Mouse (Mus musculus): Measurements from ENCODE around the gene Nlgn1. TPM values are rescaled to one million over a fixed set of nuclear protein-coding genes. Genes with fewer than 3 reads are reported as not detected.

Gene Nlgn1
- polyA plus RNA-seq, 1 experiment: 0.31 TPM

- no peak for TF ChIP-seq POLR2A (IDR thresholded peaks at IDR 0.05; ENCODE audit: insufficient read depth, low read length)
- no peaks in the 10 kb centered on the region for H3K27me3 ChIP-seq (ENCODE audit: control insufficient read depth, insufficient read depth, low read length, poor library complexity, severe bottlenecking)
- no peaks in the 10 kb centered on the region for H3K9me3 ChIP-seq (replicated peaks; ENCODE audit: control insufficient read depth, insufficient read depth, low read length, poor library complexity, severe bottlenecking)
- no peaks in the 10 kb centered on the region for H3K36me3 ChIP-seq (ENCODE audit: control insufficient read depth, insufficient read depth, low read length, poor library complexity, severe bottlenecking)
- H3K27ac ChIP-seq (ENCODE audit: insufficient read depth, low read length): no peak overlapping the region
- no peak overlapping the region for H3K4me3 ChIP-seq (ENCODE audit: low read depth, low read length)
- H3K4me1 ChIP-seq (ENCODE audit: control insufficient read depth, insufficient read depth, low read length): no peaks in the 10 kb centered on the region
- no peak overlapping the region for H3K9ac ChIP-seq (ENCODE audit: low read depth, poor library complexity, severe bottlenecking)
Measured at GRCm38 (mm10) chr3:25456250-25456860, 875.9 kb downstream of the Nlgn1 start.

GRCm38 (mm10) chr3:25452314-25452713 is 879.9 kb downstream of the Nlgn1 start:
- no peaks in the 10 kb centered on the region for H3K4me1 ChIP-seq (ENCODE audit: control insufficient read depth, insufficient read depth, low read length)
- no peak for TF ChIP-seq EP300 (IDR thresholded peaks at IDR 0.05; ENCODE audit: insufficient read depth, low read depth, low read length)
- TF ChIP-seq POLR2A (IDR thresholded peaks at IDR 0.05; ENCODE audit: insufficient read depth, low read length): no peak
- TF ChIP-seq CTCF (IDR thresholded peaks at IDR 0.05; ENCODE audit: low read depth, low read length): no peak
- no peaks in the 10 kb centered on the region for H3K27me3 ChIP-seq (ENCODE audit: control insufficient read depth, insufficient read depth, low read length, poor library complexity, severe bottlenecking)
- H3K27ac ChIP-seq (ENCODE audit: insufficient read depth, low read length): no peak overlapping the region
- no peaks in the 10 kb centered on the region for H3K9me3 ChIP-seq (replicated peaks; ENCODE audit: control insufficient read depth, insufficient read depth, low read length, poor library complexity, severe bottlenecking)
- no peak overlapping the region for H3K9ac ChIP-seq (ENCODE audit: low read depth, poor library complexity, severe bottlenecking)
- no peak overlapping the region for H3K4me3 ChIP-seq (ENCODE audit: low read depth, low read length)
- no peaks in the 10 kb centered on the region for H3K36me3 ChIP-seq (ENCODE audit: control insufficient read depth, insufficient read depth, low read length, poor library complexity, severe bottlenecking)

- H3K27me3 ChIP-seq (ENCODE audit: control insufficient read depth, insufficient read depth, low read length, poor library complexity, severe bottlenecking): no peaks in the 10 kb centered on the region
- no peaks in the 10 kb centered on the region for H3K9me3 ChIP-seq (replicated peaks; ENCODE audit: control insufficient read depth, insufficient read depth, low read length, poor library complexity, severe bottlenecking)
- H3K4me1 ChIP-seq (ENCODE audit: control insufficient read depth, insufficient read depth, low read length): no peaks in the 10 kb centered on the region
- no peak overlapping the region for H3K4me3 ChIP-seq (ENCODE audit: low read depth, low read length)
- H3K27ac ChIP-seq (ENCODE audit: insufficient read depth, low read length): no peak overlapping the region
- no peaks in the 10 kb centered on the region for H3K36me3 ChIP-seq (ENCODE audit: control insufficient read depth, insufficient read depth, low read length, poor library complexity, severe bottlenecking)
- peak; percentile 77 for TF ChIP-seq EP300 (IDR thresholded peaks at IDR 0.05; ENCODE audit: insufficient read depth, low read depth, low read length)
- no peak for TF ChIP-seq POLR2A (IDR thresholded peaks at IDR 0.05; ENCODE audit: insufficient read depth, low read length)
- peak; percentile 15 for TF ChIP-seq CTCF (IDR thresholded peaks at IDR 0.05; ENCODE audit: low read depth, low read length)
- H3K9ac ChIP-seq (ENCODE audit: low read depth, poor library complexity, severe bottlenecking): no peak overlapping the region
Measured at GRCm38 (mm10) chr3:25450471-25450870, 881.8 kb downstream of the Nlgn1 start.

- no peak for TF ChIP-seq CTCF (IDR thresholded peaks at IDR 0.05; ENCODE audit: low read depth, low read length)
- no peak for TF ChIP-seq POLR2A (IDR thresholded peaks at IDR 0.05; ENCODE audit: insufficient read depth, low read length)
- no peak for TF ChIP-seq EP300 (IDR thresholded peaks at IDR 0.05; ENCODE audit: insufficient read depth, low read depth, low read length)
- Histone ChIP-seq H3K27ac (ENCODE audit: insufficient read depth, low read length) (no peak overlapping the region), H3K36me3 (ENCODE audit: control insufficient read depth, insufficient read depth, low read length, poor library complexity, severe bottlenecking) (no peaks in the 10 kb centered on the region), H3K9me3 (replicated peaks; ENCODE audit: control insufficient read depth, insufficient read depth, low read length, poor library complexity, severe bottlenecking) (no peaks in the 10 kb centered on the region), H3K27me3 (ENCODE audit: control insufficient read depth, insufficient read depth, low read length, poor library complexity, severe bottlenecking) (no peaks in the 10 kb centered on the region), H3K4me3 (ENCODE audit: low read depth, low read length) (no peak overlapping the region), H3K4me1 (ENCODE audit: control insufficient read depth, insufficient read depth, low read length) (no peaks in the 10 kb centered on the region), H3K9ac (ENCODE audit: low read depth, poor library complexity, severe bottlenecking) (no peak overlapping the region)
Measured at GRCm38 (mm10) chr3:25449356-25449755, 882.9 kb downstream of the Nlgn1 start.

GRCm38 (mm10) chr3:25447181-25447580 is 885.1 kb downstream of the Nlgn1 start:
- no peak overlapping the region for H3K4me3 ChIP-seq (ENCODE audit: low read depth, low read length)
- H3K9me3 ChIP-seq (replicated peaks; ENCODE audit: control insufficient read depth, insufficient read depth, low read length, poor library complexity, severe bottlenecking): no peaks in the 10 kb centered on the region
- H3K4me1 ChIP-seq (ENCODE audit: control insufficient read depth, insufficient read depth, low read length): no peaks in the 10 kb centered on the region
- H3K27me3 ChIP-seq (ENCODE audit: control insufficient read depth, insufficient read depth, low read length, poor library complexity, severe bottlenecking): no peaks in the 10 kb centered on the region
- H3K36me3 ChIP-seq (ENCODE audit: control insufficient read depth, insufficient read depth, low read length, poor library complexity, severe bottlenecking): no peaks in the 10 kb centered on the region
- no peak overlapping the region for H3K27ac ChIP-seq (ENCODE audit: insufficient read depth, low read length)
- H3K9ac ChIP-seq (ENCODE audit: low read depth, poor library complexity, severe bottlenecking): no peak overlapping the region
- TF ChIP-seq EP300 (IDR thresholded peaks at IDR 0.05; ENCODE audit: insufficient read depth, low read depth, low read length): no peak
- no peak for TF ChIP-seq CTCF (IDR thresholded peaks at IDR 0.05; ENCODE audit: low read depth, low read length)
- no peak for TF ChIP-seq POLR2A (IDR thresholded peaks at IDR 0.05; ENCODE audit: insufficient read depth, low read length)

GRCm38 (mm10) chr3:25443657-25444056 is 888.6 kb downstream of the Nlgn1 start:
- Histone ChIP-seq H3K4me1 (ENCODE audit: control insufficient read depth, insufficient read depth, low read length) (no peaks in the 10 kb centered on the region), H3K27me3 (ENCODE audit: control insufficient read depth, insufficient read depth, low read length, poor library complexity, severe bottlenecking) (no peaks in the 10 kb centered on the region), H3K4me3 (ENCODE audit: low read depth, low read length) (no peak overlapping the region), H3K9me3 (replicated peaks; ENCODE audit: control insufficient read depth, insufficient read depth, low read length, poor library complexity, severe bottlenecking) (no peaks in the 10 kb centered on the region), H3K27ac (ENCODE audit: insufficient read depth, low read length) (no peak overlapping the region), H3K9ac (ENCODE audit: low read depth, poor library complexity, severe bottlenecking) (no peak overlapping the region), H3K36me3 (ENCODE audit: control insufficient read depth, insufficient read depth, low read length, poor library complexity, severe bottlenecking) (no peaks in the 10 kb centered on the region)
- TF ChIP-seq CTCF (IDR thresholded peaks at IDR 0.05; ENCODE audit: low read depth, low read length) (no peak), POLR2A (IDR thresholded peaks at IDR 0.05; ENCODE audit: insufficient read depth, low read length) (no peak), EP300 (IDR thresholded peaks at IDR 0.05; ENCODE audit: insufficient read depth, low read depth, low read length) (no peak)

Data from ES-Bruce4 (cell line).